Mouse (Mus musculus) MEL (cell line): ENCODE measurements around the gene Dgcr2.

Experiments
- EP300 ChIP-seq, 2 experiments: IDR thresholded peaks; 2 replicates each; pipeline ENCODE4 v1.6.1; 2011; ENCODE audit warnings: improper control_type of control experiment in 2 of 2, low read length in 2 of 2, low read depth in 1 of 2, mild to moderate bottlenecking in 1 of 2
- HCFC1 ChIP-seq: IDR thresholded peaks from 2 replicates; pipeline ENCODE4 v1.6.1; 2012; ENCODE audit warnings: low read depth, mild to moderate bottlenecking, inconsistent platforms, low read length, improper control_type of control experiment, moderate library complexity
- JUND ChIP-seq: IDR thresholded peaks from 2 replicates; pipeline ENCODE4 v1.6.1; 2011; ENCODE audit warnings: low read depth, mild to moderate bottlenecking, improper control_type of control experiment, low read length
- POLR2A ChIP-seq, 2 experiments: IDR thresholded peaks; 2 replicates each; pipeline ENCODE4 v1.6.1; 2011 to 2012; ENCODE audit warnings: low read length in 2 of 2, mild to moderate bottlenecking in 2 of 2, control low read depth in 1 of 2, improper control_type of control experiment in 1 of 2, low read depth in 1 of 2, moderate library complexity in 1 of 2; ENCODE audit not compliant: control insufficient read depth in 1 of 2, insufficient read depth in 1 of 2, poor library complexity in 1 of 2
- UBTF ChIP-seq: IDR thresholded peaks from 2 replicates; pipeline ENCODE4 v1.6.1; 2012; ENCODE audit warnings: low read depth, mild to moderate bottlenecking, inconsistent platforms, low read length, improper control_type of control experiment, moderate library complexity, borderline replicate concordance; ENCODE audit not compliant: insufficient read depth
- ZKSCAN1 ChIP-seq: IDR thresholded peaks from 2 replicates; pipeline ENCODE4 v1.6.1; 2012; ENCODE audit warnings: low read depth, mild to moderate bottlenecking, inconsistent platforms, low read length, improper control_type of control experiment, moderate library complexity
- ZNF384 ChIP-seq: IDR thresholded peaks from 2 replicates; pipeline ENCODE4 v1.6.1; 2012; ENCODE audit warnings: low read depth, mild to moderate bottlenecking, inconsistent platforms, low read length, improper control_type of control experiment

DNA sequence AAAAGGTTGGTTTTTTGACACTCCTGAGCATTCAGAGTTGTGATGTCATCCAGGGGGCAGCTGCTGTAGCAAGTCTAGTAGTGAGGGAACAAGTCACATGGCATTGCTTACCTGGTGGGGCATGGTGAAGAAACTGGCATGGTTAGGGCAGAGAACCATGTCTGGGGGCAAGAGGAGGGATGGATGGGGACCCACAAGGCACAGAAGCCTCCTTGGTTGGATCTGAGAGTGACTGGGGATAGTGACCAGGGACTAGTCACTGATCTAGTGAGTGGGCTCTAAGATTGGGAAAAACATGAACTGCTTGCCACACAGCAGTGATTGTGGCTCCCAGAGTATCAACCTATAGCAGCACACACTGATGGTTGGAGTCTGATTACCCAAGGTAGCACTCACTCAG, 98.8 kb downstream of the Dgcr2 start:
- no peak for TF ChIP-seq UBTF
- no peak for TF ChIP-seq HCFC1
- TF ChIP-seq ZKSCAN1: no peak
- TF ChIP-seq EP300 (IDR thresholded peaks at IDR 0.05; ENCODE audit: low read depth in 1 of 2, low read length in 2 of 2): no peak
- no peak for TF ChIP-seq JUND
- TF ChIP-seq ZNF384: no peak
- TF ChIP-seq POLR2A (IDR thresholded peaks at IDR 0.05; ENCODE audit: control insufficient read depth in 1 of 2, insufficient read depth in 1 of 2, low read depth in 1 of 2, low read length in 2 of 2, poor library complexity in 1 of 2): no peak
